Mouse (Mus musculus): ENCODE measurements around the gene Pdzd2.

DNA sequence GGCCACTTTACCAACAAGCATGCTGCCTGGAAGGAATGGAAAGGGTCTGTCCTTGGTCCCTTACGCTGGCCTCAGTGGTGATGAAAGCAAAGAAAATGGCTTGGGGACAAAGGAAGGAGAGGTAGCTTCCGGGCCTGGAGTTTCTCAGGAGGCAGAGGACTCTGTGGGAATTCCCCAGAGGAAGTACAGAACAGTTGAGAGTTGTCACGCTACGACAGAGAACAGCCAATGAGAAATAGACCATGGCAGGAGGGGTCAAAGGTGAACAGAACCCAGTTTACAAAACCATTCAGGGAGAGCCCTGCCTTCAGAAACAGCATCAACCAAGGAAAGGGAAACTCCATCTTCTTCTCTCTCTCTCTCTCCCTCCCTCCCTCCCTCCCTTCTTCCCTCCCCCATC is 309.1 kb downstream of the Pdzd2 start:
- TF ChIP-seq CTCF (IDR thresholded peaks at IDR 0.05; ENCODE audit: control insufficient read depth, insufficient read depth, insufficient replicate concordance, low read depth, low read length) (no peak), POLR2A (IDR thresholded peaks at IDR 0.05; ENCODE audit: control insufficient read depth, low read depth, low read length) (no peak)

All from testis, adult 2 months (tissue).